Mouse (Mus musculus): ENCODE results near the gene Hpca.

DNA sequence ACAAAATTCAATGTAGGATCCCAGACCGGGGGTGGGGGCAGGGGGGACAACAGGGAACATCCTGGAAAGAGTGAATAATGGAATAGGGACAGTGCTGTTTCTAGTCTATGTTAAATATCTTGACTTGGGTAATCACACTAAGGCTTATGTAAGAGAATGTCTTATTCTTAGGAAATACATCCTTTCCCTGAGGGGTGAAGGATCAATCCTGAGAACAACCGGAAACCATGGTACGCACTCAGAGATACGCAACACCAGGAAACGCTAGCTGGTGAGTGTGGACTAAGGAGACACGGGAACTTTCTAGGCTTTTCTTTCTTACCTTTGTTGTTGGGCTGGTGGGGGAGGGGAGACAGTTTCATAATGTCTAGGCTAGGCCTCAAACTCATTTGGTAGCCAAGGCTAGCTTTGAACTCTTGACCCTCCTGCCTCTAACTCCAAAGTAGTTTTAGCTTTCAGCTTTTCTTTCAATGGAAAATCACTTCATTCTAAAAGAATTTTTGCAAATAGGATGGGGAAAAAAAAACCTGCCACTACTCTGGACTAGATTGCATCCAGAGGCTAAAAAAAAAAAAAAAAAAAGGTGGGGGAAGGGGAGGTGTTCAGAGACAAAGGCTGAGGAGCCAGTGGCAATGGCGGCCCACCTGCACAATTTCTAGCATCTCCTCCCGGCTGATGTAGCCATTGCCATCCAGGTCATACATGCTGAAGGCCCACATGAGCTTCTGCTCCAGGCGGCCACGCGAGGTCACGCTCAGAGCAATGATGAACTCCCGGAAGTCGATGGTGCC, 3.9 kb downstream of the Hpca start:
- no peak for TF ChIP-seq FLI1 (IDR thresholded peaks at IDR 0.05; ENCODE audit: low read length)
- TF ChIP-seq GATA1 (IDR thresholded peaks at IDR 0.05; ENCODE audit: borderline replicate concordance, low read length), result no peak

Measured in megakaryocyte, embryonic 14.5 days (primary cell).